ENCODE assay signal across 9 mouse cellular contexts in the genomic region with DNA sequence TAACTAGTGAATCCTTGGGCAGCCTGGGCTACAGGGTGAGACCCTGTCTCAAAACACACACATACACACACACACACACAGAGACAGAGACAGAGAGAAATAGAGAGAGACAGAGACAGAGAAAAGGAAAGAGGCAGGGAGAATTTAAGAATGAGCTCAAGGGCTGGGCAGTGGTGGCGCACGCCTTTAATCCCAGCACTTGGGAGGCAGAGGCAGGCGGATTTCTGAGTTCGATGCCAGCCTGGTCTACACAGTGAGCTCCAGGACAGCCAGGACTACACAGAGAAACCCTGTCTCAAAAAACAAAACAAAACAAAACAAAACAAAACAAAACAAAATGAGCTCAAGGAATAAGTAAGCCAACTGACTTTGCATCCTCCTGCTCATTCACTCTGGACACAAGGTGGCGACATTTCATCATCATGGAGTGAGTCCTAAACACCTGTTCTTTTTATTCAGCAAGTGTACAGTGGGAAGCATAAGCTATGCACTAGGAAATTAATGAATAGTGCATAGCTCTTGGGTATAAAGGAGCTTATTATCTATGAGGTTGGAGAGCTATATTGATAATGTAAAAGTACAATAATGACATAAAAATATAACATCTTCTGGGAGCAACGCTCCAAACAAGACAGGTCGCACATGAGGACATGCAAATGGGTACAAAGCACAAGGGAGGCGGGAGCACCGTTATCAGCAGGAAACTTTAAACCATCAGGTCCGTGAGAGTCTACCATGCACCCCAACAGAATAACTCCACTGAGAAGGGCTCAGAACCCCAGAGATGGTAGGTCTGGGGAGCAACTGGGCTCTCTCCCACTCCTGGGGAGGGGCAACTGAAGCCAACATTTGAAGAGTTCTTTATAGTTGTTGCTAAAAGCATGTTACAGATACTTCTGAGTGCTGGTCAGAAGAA. TPM values are rescaled to one million over a fixed set of nuclear protein-coding genes. Genes with fewer than 3 reads are reported as not detected.
DNase-seq lines count a peak whose midpoint lies in the region; ATAC-seq and TF ChIP-seq lines count a peak whose summit lies in the region.
"Had no signal": no experiment of that assay in that cellular context is flagged by ENCODE, and none has a peak within 500 bp of the region (broad histone marks: within the 10 kb centered on the region; RNA-seq: fewer than 3 reads in every experiment).

No protein-coding gene starts in this region.

- no peaks in the 10 kb centered on the region for H3K9me3 ChIP-seq in forebrain, embryonic 16.5 days (ENCODE audit: control insufficient read depth, low read length)
- no peaks in the 10 kb centered on the region for H3K9me3 ChIP-seq in kidney, embryonic 14.5 days (ENCODE audit: control insufficient read depth, low read length)
- H3K9me3 ChIP-seq: stomach, embryonic 15.5 days had no signal

- H3K36me3 ChIP-seq in C2C12 (ENCODE audit: control insufficient read depth, insufficient read depth) = no peaks in the 10 kb centered on the region
- no peaks in the 10 kb centered on the region for H3K36me3 ChIP-seq in forebrain, embryonic 16.5 days (ENCODE audit: control insufficient read depth, insufficient read depth)
- no peaks in the 10 kb centered on the region for H3K36me3 ChIP-seq in kidney, embryonic 14.5 days (ENCODE audit: control insufficient read depth, insufficient read depth, low read length)
- H3K36me3 ChIP-seq: stomach, embryonic 15.5 days had no signal

- H3K79me2 ChIP-seq in C2C12 (ENCODE audit: control insufficient read depth, insufficient read depth) = no peaks in the 10 kb centered on the region

- H3K4me3 ChIP-seq in C2C12 (ENCODE audit: insufficient read depth, poor library complexity, severe bottlenecking) = no peak overlapping the region
- H3K4me3 ChIP-seq in forebrain, embryonic 16.5 days (replicated peaks; ENCODE audit: low read length) = no peak overlapping the region
- H3K4me3 ChIP-seq in kidney, embryonic 14.5 days (ENCODE audit: low read length) = no peak overlapping the region
- H3K4me3 ChIP-seq: stomach, embryonic 15.5 days had no signal

- WGBS in forebrain, embryonic 16.5 days = 70% methylated on average over 10 of the region's 10 CpGs
- 72% methylated on average over 10 of the region's 10 CpGs for WGBS in kidney, embryonic 14.5 days

- no peak overlapping the region for H3K27ac ChIP-seq in forebrain, embryonic 16.5 days (ENCODE audit: low read length)
- H3K27ac ChIP-seq in kidney, embryonic 14.5 days (ENCODE audit: low read depth, low read length) = no peak overlapping the region
- H3K27ac ChIP-seq: stomach, embryonic 15.5 days had no signal

- H3K27me3 ChIP-seq in C2C12 (ENCODE audit: control insufficient read depth, insufficient read depth, insufficient read length) = peaks cover 17% of the 10 kb centered on the region
- no peaks in the 10 kb centered on the region for H3K27me3 ChIP-seq in forebrain, embryonic 16.5 days (replicated peaks; ENCODE audit: control insufficient read depth, insufficient read depth, low read length)
- no peaks in the 10 kb centered on the region for H3K27me3 ChIP-seq in kidney, embryonic 14.5 days (ENCODE audit: control insufficient read depth, insufficient read depth, low read length)
- H3K27me3 ChIP-seq: stomach, embryonic 15.5 days had no signal

- peak; percentile 59 for DNase-seq in gastrocnemius, adult 18-20 months (ENCODE audit: low spot score)
- DNase-seq in gastrocnemius, postnatal 25 days = no peak
- DNase-seq in cerebellum, adult 11 months = peak; percentile 32
- peak; percentile 37 for DNase-seq in right cerebral cortex, postnatal 25 days

- no peak overlapping the region for H3ac ChIP-seq in C2C12 (ENCODE audit: control insufficient read depth, insufficient read length, low read depth)

- peak; percentile 42 for TF ChIP-seq CTCF in C2C12 (IDR thresholded peaks at IDR 0.05; ENCODE audit: control insufficient read depth, insufficient read depth, insufficient read length)

- no peaks in the 10 kb centered on the region for H3K79me3 ChIP-seq in C2C12 (ENCODE audit: low read depth)

- H3K4me1 ChIP-seq in forebrain, embryonic 16.5 days (replicated peaks; ENCODE audit: control insufficient read depth, insufficient read depth, low read length) = 0 out of 2 replicates have a peak, but pooled peaks cover 5% of the 10 kb centered on the region
- no peaks in the 10 kb centered on the region for H3K4me1 ChIP-seq in kidney, embryonic 14.5 days (ENCODE audit: control insufficient read depth, insufficient read depth, low read length)
- H3K4me1 ChIP-seq: stomach, embryonic 15.5 days had no signal

- no peak overlapping the region for H3K4me2 ChIP-seq in forebrain, embryonic 16.5 days (ENCODE audit: low read length)
- H3K4me2 ChIP-seq in kidney, embryonic 14.5 days (replicated peaks; ENCODE audit: low read depth, low read length) = no peak overlapping the region
- H3K4me2 ChIP-seq: stomach, embryonic 15.5 days had no signal

- H3K9ac ChIP-seq in forebrain, embryonic 16.5 days (replicated peaks; ENCODE audit: low read depth, low read length) = no peak overlapping the region
- no peak overlapping the region for H3K9ac ChIP-seq in kidney, embryonic 14.5 days (ENCODE audit: low read depth, low read length)
- H3K9ac ChIP-seq: stomach, embryonic 15.5 days had no signal

- ATAC-seq in forebrain, embryonic 16.5 days = peak; percentile 88
- peak; percentile 81; the same call in 1 of the 2 replicates for ATAC-seq in kidney, embryonic 14.5 days (ENCODE audit: low FRiP score, low TSS enrichment)
- ATAC-seq in megakaryocyte, adult 5-6 weeks (ENCODE audit: poor library complexity, severe bottlenecking) = peak; percentile 72

TF ChIP-seq in C2C12, 6 proteins besides CTCF, POLR2A, EP300 and RAD21:
- TF ChIP-seq USF1 (IDR thresholded peaks at IDR 0.05; ENCODE audit: low read depth) = no peak
- TF ChIP-seq MYOD1 (IDR thresholded peaks at IDR 0.05; ENCODE audit: control insufficient read depth, insufficient read length, low read depth) = peak; percentile 28

RNA-seq across cellular contexts. Expression of a gene that starts 36.0 kb away (rescaled TPM):
- 1 to 10 TPM; 1.3 to 1.6 TPM for total RNA-seq in gastrocnemius, adult 18-20 months (2021)
- 1 to 10 TPM; 1.3 to 1.4 TPM for total RNA-seq in gastrocnemius, postnatal 25 days (2021)
- polyA plus RNA-seq in C2C12 (2012; fragmentation: generic; extraction: Trizol) = 2.2 TPM
- polyA plus RNA-seq in forebrain, embryonic 16.5 days (2015; fragmentation: Nextera tagmentation; extraction: Ambion mirVana) = 11.0 and 12.0 TPM in 2 replicates
- polyA plus RNA-seq in kidney, embryonic 14.5 days (2014; fragmentation: Nextera tagmentation; extraction: Ambion mirVana) = 7.2 and 8.5 TPM in 2 replicates
- total RNA-seq in megakaryocyte, adult 5-6 weeks (2015) = 1.9 and 2.0 TPM in 2 replicates
- 1.4 and 1.6 TPM in 2 replicates for total RNA-seq in megakaryocyte, adult 5-6 weeks (2017)

RNA-seq across cellular contexts. Expression of a gene that starts 40.9 kb away (rescaled TPM):
- total RNA-seq in gastrocnemius, adult 18-20 months (2021) = 1 to 10 TPM; 1.1 to 2.3 TPM
- 1 to 10 TPM; 1.9 to 4.4 TPM for total RNA-seq in gastrocnemius, postnatal 25 days (2021)
- not detected for polyA plus RNA-seq in C2C12 (2012; fragmentation: generic; extraction: Trizol)
- 103 and 127 TPM in 2 replicates for polyA plus RNA-seq in forebrain, embryonic 16.5 days (2015; fragmentation: Nextera tagmentation; extraction: Ambion mirVana)
- polyA plus RNA-seq in kidney, embryonic 14.5 days (2014; fragmentation: Nextera tagmentation; extraction: Ambion mirVana) = 0.20 and 0.24 TPM in 2 replicates
- 0.87 TPM in 1 of 2 replicates, not detected in the other for total RNA-seq in megakaryocyte, adult 5-6 weeks (2015)
- total RNA-seq in megakaryocyte, adult 5-6 weeks (2017) = not detected in 2 replicates

RNA-seq across cellular contexts. Expression of a gene that starts 47.4 kb away (rescaled TPM):
- total RNA-seq in gastrocnemius, adult 18-20 months (2021) = not detected
- not detected for total RNA-seq in gastrocnemius, postnatal 25 days (2021)
- polyA plus RNA-seq in C2C12 (2012; fragmentation: generic; extraction: Trizol) = not detected
- polyA plus RNA-seq in forebrain, embryonic 16.5 days (2015; fragmentation: Nextera tagmentation; extraction: Ambion mirVana) = not detected in 2 replicates
- polyA plus RNA-seq in kidney, embryonic 14.5 days (2014; fragmentation: Nextera tagmentation; extraction: Ambion mirVana) = not detected in 2 replicates
- not detected in 2 replicates for total RNA-seq in megakaryocyte, adult 5-6 weeks (2015)
- total RNA-seq in megakaryocyte, adult 5-6 weeks (2017) = not detected in 2 replicates
- polyA plus RNA-seq: stomach, embryonic 15.5 days had no signal
